Mouse (Mus musculus) forebrain, embryonic 11.5 days (tissue): ENCODE measurements around the gene Hist1h2ab. TPM values are rescaled to one million over a fixed set of nuclear protein-coding genes. Genes with fewer than 3 reads are reported as not detected.

ENCODE experiments used
- ATAC-seq: fragments of 200-750 bp; cut with Nextera tagmentation; replicated peaks from 2 replicates; pipeline ENCODE4 v1.8.0; 2017; ENCODE audit warnings: moderate TSS enrichment; ENCODE audit not compliant: low FRiP score
- DNase-seq: peaks from one replicate; pipeline ENCODE4 v3.0.0-alpha.2; 2017; ENCODE audit warnings: low spot score
- H3K27ac ChIP-seq: fragments of 300-500 bp; sonication (generic); 2 replicates; pipeline ENCODE4 v1.5.1; 2014; ENCODE audit warnings: low read depth, low read length
- H3K27me3 ChIP-seq: fragments of 300-500 bp; sonication (generic); 2 replicates; pipeline ENCODE4 v1.6.1; 2014; ENCODE audit warnings: mild to moderate bottlenecking, low read length, mixed read lengths; ENCODE audit not compliant: control insufficient read depth, insufficient read depth
- H3K36me3 ChIP-seq: fragments of 300-500 bp; sonication (generic); 2 replicates; pipeline ENCODE4 v1.6.1; 2014; ENCODE audit warnings: mild to moderate bottlenecking, low read length, moderate library complexity, mixed read lengths; ENCODE audit not compliant: control insufficient read depth, insufficient read depth
- H3K4me1 ChIP-seq: fragments of 300-500 bp; sonication (generic); replicated peaks from 2 replicates; pipeline ENCODE4 v1.6.1; 2014; ENCODE audit warnings: low read length, mixed read lengths; ENCODE audit not compliant: control insufficient read depth, insufficient read depth
- H3K4me2 ChIP-seq: fragments of 300-500 bp; sonication (generic); 2 replicates; pipeline ENCODE4 v1.6.1; 2014; ENCODE audit warnings: low read depth, mild to moderate bottlenecking, low read length, moderate library complexity, mixed read lengths; ENCODE audit not compliant: severe bottlenecking
- H3K4me3 ChIP-seq: fragments of 300-500 bp; sonication (generic); 2 replicates; pipeline ENCODE4 v1.5.1; 2014; ENCODE audit warnings: low read depth, low read length
- H3K9ac ChIP-seq: fragments of 300-500 bp; sonication (generic); 2 replicates; pipeline ENCODE4 v1.6.1; 2014; ENCODE audit warnings: low read length
- H3K9me3 ChIP-seq: fragments of 300-500 bp; sonication (generic); 2 replicates; pipeline ENCODE4 v1.6.1; 2016; ENCODE audit warnings: low read length, mixed read lengths; ENCODE audit not compliant: control insufficient read depth
- WGBS: fragments of 180-500 bp; shearing (Covaris S2); extraction: QIAGEN DNeasy Blood & Tissue Kit; methylation state at CpG from one replicate; pipeline ENCODE4 v1.1.7; 2014; 5-methylcytosine and 5-hydroxymethylcytosine counted together
- polyA plus RNA-seq: library from polyadenylated mRNA; unstranded; fragments of >200 nt; fragmentation: Nextera tagmentation; extraction: Ambion mirVana; gene quantifications from 2 replicates; pipeline ENCODE4 v1.2.1, GENCODE M21; 2014

Hist1h2ab gene
- polyA plus RNA-seq, 1 experiment from 2014 or later: 59.7 TPM

- ATAC-seq (no peak), DNase-seq (no peak)
- Histone ChIP-seq H3K9ac (no peak overlapping the region), H3K9me3 (no peaks in the 10 kb centered on the region), H3K27me3 (no peaks in the 10 kb centered on the region), H3K27ac (no peak overlapping the region), H3K4me1 (no peaks in the 10 kb centered on the region), H3K4me3 (no peak overlapping the region), H3K4me2 (no peak overlapping the region), H3K36me3 (no peaks in the 10 kb centered on the region)
- 95% methylated on average over 5 of the region's 5 CpGs for WGBS
Observed at GRCm38 (mm10) chr13:23729706-23730105, 21.2 kb upstream of the Hist1h2ab start.

- H3K4me3 ChIP-seq: no peak overlapping the region
- H3K9ac ChIP-seq: no peak overlapping the region
- H3K4me2 ChIP-seq: no peak overlapping the region
- no peaks in the 10 kb centered on the region for H3K27me3 ChIP-seq
- DNase-seq (no peak), ATAC-seq (no peak)
- H3K9me3 ChIP-seq: no peaks in the 10 kb centered on the region
- no peak overlapping the region for H3K27ac ChIP-seq
- no peaks in the 10 kb centered on the region for H3K36me3 ChIP-seq
- no peaks in the 10 kb centered on the region for H3K4me1 ChIP-seq
- 66% methylated on average over 8 of the region's 8 CpGs for WGBS
Observed at GRCm38 (mm10) chr13:23730479-23730878, 20.4 kb upstream of the Hist1h2ab start.

GRCm38 (mm10) chr13:23732156-23732804, 18.6 kb upstream of the Hist1h2ab start:
- Histone ChIP-seq H3K4me3 (no peak overlapping the region), H3K9me3 (no peaks in the 10 kb centered on the region), H3K4me1 (no peaks in the 10 kb centered on the region), H3K9ac (no peak overlapping the region), H3K4me2 (no peak overlapping the region), H3K36me3 (no peaks in the 10 kb centered on the region), H3K27me3 (no peaks in the 10 kb centered on the region), H3K27ac (no peak overlapping the region)
- ATAC-seq: no peak
- WGBS: 28% methylated on average over 8 of the region's 8 CpGs
- DNase-seq: no peak

- Histone ChIP-seq H3K9ac (no peak overlapping the region), H3K4me3 (no peak overlapping the region), H3K27me3 (no peaks in the 10 kb centered on the region), H3K9me3 (no peaks in the 10 kb centered on the region), H3K4me2 (no peak overlapping the region), H3K36me3 (no peaks in the 10 kb centered on the region), H3K4me1 (no peaks in the 10 kb centered on the region; the same call in 1 of the 2 replicates), H3K27ac (no peak overlapping the region)
- WGBS: 75% methylated on average over 5 of the region's 5 CpGs
- DNase-seq: no peak
- ATAC-seq: no peak
Observed at GRCm38 (mm10) chr13:23737091-23737490, 13.8 kb upstream of the Hist1h2ab start.

GRCm38 (mm10) chr13:23738041-23738440, 12.9 kb upstream of the Hist1h2ab start:
- no peak for DNase-seq

GRCm38 (mm10) chr13:23738677-23739068, 12.3 kb upstream of the Hist1h2ab start, which contains the start of gene Hist1h1c:
Gene Hist1h1c (plus strand): TSS chr13:23738808.
- no peaks in the 10 kb centered on the region for H3K36me3 ChIP-seq

More at GRCm38 (mm10) chr13:23738041-23738440, 12.9 kb upstream of the Hist1h2ab start:
- Histone ChIP-seq H3K27me3 (no peaks in the 10 kb centered on the region), H3K9ac (peak overlapping the region; percentile 89), H3K9me3 (no peaks in the 10 kb centered on the region), H3K4me1 (no peaks in the 10 kb centered on the region; the same call in 1 of the 2 replicates), H3K36me3 (no peaks in the 10 kb centered on the region), H3K27ac (peak overlapping the region; percentile 99), H3K4me3 (peak overlapping the region; percentile 49), H3K4me2 (peak overlapping the region; percentile 95)
- ATAC-seq: no peak
- 25% methylated on average over 4 of the region's 4 CpGs for WGBS

GRCm38 (mm10) chr13:23739069-23739921, 11.6 kb upstream of the Hist1h2ab start:
- peak overlapping the region; percentile 49 for H3K4me3 ChIP-seq
- peak overlapping the region; percentile 95 for H3K4me2 ChIP-seq
- under 1% methylated on average over 39 of the region's 39 CpGs for whole genome bisulfite sequencing
- no peaks in the 10 kb centered on the region for H3K9me3 ChIP-seq
- no peaks in the 10 kb centered on the region for H3K27me3 ChIP-seq
- H3K9ac ChIP-seq: peak overlapping the region; percentile 89
- DNase-seq (peak; percentile 95), ATAC-seq (peak; percentile 84)
- no peaks in the 10 kb centered on the region for H3K36me3 ChIP-seq
- H3K4me1 ChIP-seq: no peaks in the 10 kb centered on the region; the same call in 1 of the 2 replicates
- peak overlapping the region; percentile 99 for H3K27ac ChIP-seq

More at GRCm38 (mm10) chr13:23738677-23739068, 12.3 kb upstream of the Hist1h2ab start, which contains the start of gene Hist1h1c:
- peak within 1 kb of the TSS; percentile 99 for H3K27ac ChIP-seq
- DNase-seq (peak; percentile 96), ATAC-seq (peak; percentile 96)
- WGBS: under 1% methylated on average over 30 of the region's 38 CpGs
- H3K4me2 ChIP-seq: peak within 1 kb of the TSS; percentile 95
- H3K9ac ChIP-seq: peak within 1 kb of the TSS; percentile 89
- no peaks in the 10 kb centered on the region for H3K27me3 ChIP-seq
- H3K4me1 ChIP-seq: no peaks in the 10 kb centered on the region; the same call in 1 of the 2 replicates
- H3K4me3 ChIP-seq: peak within 1 kb of the TSS; percentile 49
- H3K9me3 ChIP-seq: no peaks in the 10 kb centered on the region

- 2% methylated on average over 14 of the region's 14 CpGs for WGBS
- Histone ChIP-seq H3K4me3 (peak overlapping the region; percentile 49), H3K36me3 (no peaks in the 10 kb centered on the region), H3K9me3 (no peaks in the 10 kb centered on the region), H3K9ac (peak overlapping the region; percentile 89), H3K27ac (peak overlapping the region; percentile 99), H3K4me2 (peak overlapping the region; percentile 95), H3K4me1 (no peaks in the 10 kb centered on the region; the same call in 1 of the 2 replicates), H3K27me3 (no peaks in the 10 kb centered on the region)
- no peak for DNase-seq
- no peak for ATAC-seq
Observed at GRCm38 (mm10) chr13:23739922-23740252, 11.0 kb upstream of the Hist1h2ab start.
